Mouse (Mus musculus) cerebellum, postnatal 4 days (tissue): ENCODE results near the gene Mat2a.

ENCODE experiments used
- DNase-seq, 2 experiments: peaks; one replicate each; pipeline ENCODE4 v3.0.0; 2022; ENCODE audit warnings: low spot score in 2 of 2, mixed read lengths in 1 of 2

Mat2a gene

GRCm38 (mm10) chr6:72415964-72416772, 23.2 kb downstream of the Mat2a start:
- no peak for DNase-seq

GRCm38 (mm10) chr6:72415181-72415580, 24.2 kb downstream of the Mat2a start:
- DNase-seq, result no peak

- DNase-seq, result peak; percentile 82 to 91
Observed at GRCm38 (mm10) chr6:72414076-72414756, 25.1 kb downstream of the Mat2a start, which contains the start of gene Ggcx. Ggcx (plus strand) TSS chr6:72414308.

GRCm38 (mm10) chr6:72410518-72410917, 28.8 kb downstream of the Mat2a start:
- no peak for DNase-seq

- DNase-seq, result no peak
Observed at GRCm38 (mm10) chr6:72410003-72410402, 29.4 kb downstream of the Mat2a start.

- peak in 1 of 2 experiments; percentile 67 for DNase-seq
Observed at GRCm38 (mm10) chr6:72409567-72409966, 29.8 kb downstream of the Mat2a start.

- peak; percentile 66 to 82 for DNase-seq
Observed at GRCm38 (mm10) chr6:72407119-72407518, 32.2 kb downstream of the Mat2a start.

GRCm38 (mm10) chr6:72405356-72405755, 34.0 kb downstream of the Mat2a start:
- DNase-seq, result no peak

GRCm38 (mm10) chr6:72401875-72402274, 37.5 kb downstream of the Mat2a start:
- DNase-seq, result peak in 1 of 2 experiments; percentile 67

- DNase-seq, result no peak
Observed at GRCm38 (mm10) chr6:72399967-72400366, 39.4 kb downstream of the Mat2a start.

GRCm38 (mm10) chr6:72396837-72397251, 42.5 kb downstream of the Mat2a start:
- DNase-seq, result no peak

- DNase-seq, result no peak
Observed at GRCm38 (mm10) chr6:72392341-72392740, 47.0 kb downstream of the Mat2a start.

GRCm38 (mm10) chr6:72390795-72391521, 48.4 kb downstream of the Mat2a start:
- no peak for DNase-seq

- peak in 1 of 2 experiments; percentile 22 for DNase-seq
Observed at GRCm38 (mm10) chr6:72389941-72390771, 49.2 kb downstream of the Mat2a start, which contains the start of gene Vamp8. Vamp8 (minus strand) TSS chr6:72390703.

GRCm38 (mm10) chr6:72389471-72389940, 49.9 kb downstream of the Mat2a start:
- DNase-seq, result no peak

- no peak for DNase-seq
Observed at GRCm38 (mm10) chr6:72388791-72389329, 50.5 kb downstream of the Mat2a start.

GRCm38 (mm10) chr6:72388266-72388665, 51.1 kb downstream of the Mat2a start:
- no peak for DNase-seq

- DNase-seq, result no peak
Observed at GRCm38 (mm10) chr6:72387816-72388215, 51.5 kb downstream of the Mat2a start.

- no peak for DNase-seq
Observed at GRCm38 (mm10) chr6:72386561-72386960, 52.8 kb downstream of the Mat2a start.

GRCm38 (mm10) chr6:72385258-72385657, 54.1 kb downstream of the Mat2a start:
- DNase-seq, result no peak

- DNase-seq, result no peak
Observed at GRCm38 (mm10) chr6:72383952-72384351, 55.4 kb downstream of the Mat2a start.
